Comparison of ENCODE assay signal across 23 mouse cellular contexts in the genomic region with DNA sequence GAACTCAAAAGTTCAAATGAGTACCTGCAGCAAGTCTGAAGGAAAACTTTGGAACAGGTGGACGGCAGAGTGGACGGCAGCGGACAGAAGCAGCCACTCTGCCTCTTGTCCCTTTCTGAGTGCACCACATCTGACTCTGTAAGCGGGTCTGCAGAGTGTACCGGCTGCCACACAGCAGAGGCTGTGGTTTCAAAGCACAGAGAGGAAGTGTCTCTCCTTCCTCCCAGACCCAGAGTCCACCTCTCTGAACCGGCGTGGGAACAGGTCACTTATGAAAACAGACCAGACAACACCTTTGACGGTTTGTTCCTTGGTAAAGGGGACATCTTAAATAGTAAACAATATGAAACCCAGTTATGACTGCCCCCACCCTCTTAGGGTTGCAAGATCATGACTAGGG.
A peak's percentile ranks its signal among the peaks of the same experiment; 100 is the strongest.
DNase-seq lines count a peak whose midpoint lies in the region; ATAC-seq and TF ChIP-seq lines count a peak whose summit lies in the region.
"Had no signal": no experiment of that assay in that cellular context is flagged by ENCODE, and none has a peak within 500 bp of the region (broad histone marks: within the 10 kb centered on the region; RNA-seq: fewer than 3 reads in every experiment).

No protein-coding gene starts in this region.

- H3K36me3 ChIP-seq in CH12.LX (replicated peaks in 1 of 2; ENCODE audit: control insufficient read depth in 1 of 2, insufficient read depth in 1 of 2, low read length in 1 of 2): no peaks in the 10 kb centered on the region
- no peaks in the 10 kb centered on the region for H3K36me3 ChIP-seq in intestine, embryonic 15.5 days
- H3K36me3 ChIP-seq: embryonic facial prominence, embryonic 10.5 days; forebrain, embryonic 12.5 days; forebrain, embryonic 15.5 days had no signal

- no peak for TF ChIP-seq CTCF in CH12.LX (conservative IDR thresholded peaks at IDR 0.05 in 1 of 2, IDR thresholded peaks at IDR 0.05 in 1 of 2; ENCODE audit: low read depth in 2 of 2, low read length in 2 of 2)

- peak; percentile 77 for ATAC-seq in granulocyte monocyte progenitor cell, adult 5-6 weeks (replicated peaks; ENCODE audit: poor library complexity, severe bottlenecking)
- peak; percentile 56 for ATAC-seq in megakaryocyte, adult 5-6 weeks (ENCODE audit: poor library complexity, severe bottlenecking)
- ATAC-seq in neutrophil, adult 5-6 weeks (ENCODE audit: extremely low read depth, insufficient number of reproducible peaks, low FRiP score, poor library complexity, severe bottlenecking): peak; percentile 42; the same call in 1 of the 2 replicates
- no peak for ATAC-seq in intestine, embryonic 15.5 days
- ATAC-seq: forebrain, embryonic 15.5 days; hindbrain, postnatal 0 days had no signal

- no peak for DNase-seq in CH12.LX (ENCODE audit: extremely low read depth)
- no peak for DNase-seq in cerebellum, postnatal 14 days
- no peak for DNase-seq in left cerebral cortex, adult 8-10 months (ENCODE audit: low spot score in 2 of 2)
- no peak for DNase-seq in spleen, postnatal 14 days (ENCODE audit: low spot score in 2 of 2)
- DNase-seq: adrenal gland, adult 8-10 months; adrenal gland, postnatal 25 days; cerebellum, adult 11-12 months; cerebellum, adult 8-10 months; cerebellum, postnatal 10 days; gastrocnemius, postnatal 14 days; kidney, adult 11 months had no signal

- no peak for TF ChIP-seq EP300 in CH12.LX (IDR thresholded peaks at IDR 0.05; ENCODE audit: low read length)

- peak overlapping the region; percentile 63 for H3K9ac ChIP-seq in CH12.LX (ENCODE audit: insufficient read depth, low read depth)
- no peak overlapping the region for H3K9ac ChIP-seq in intestine, embryonic 15.5 days
- H3K9ac ChIP-seq: embryonic facial prominence, embryonic 13.5 days; forebrain, embryonic 12.5 days; forebrain, embryonic 15.5 days; hindbrain, embryonic 14.5 days had no signal

- H3K9me3 ChIP-seq in CH12.LX (replicated peaks; ENCODE audit: low read length): no peaks in the 10 kb centered on the region
- H3K9me3 ChIP-seq in intestine, embryonic 15.5 days: no peaks in the 10 kb centered on the region
- H3K9me3 ChIP-seq: embryonic facial prominence, embryonic 10.5 days; embryonic facial prominence, embryonic 13.5 days; forebrain, embryonic 12.5 days; forebrain, embryonic 15.5 days had no signal

- dilution Hi-C loops in CH12.LX (cut with MboI; ENCODE audit: extremely low pct_ligation_motif_present, extremely low pct_unique_long_range_greater_than_20kb, low sequenced_read_pairs): no loop called here

- H3K4me3 ChIP-seq in CH12.LX (replicated peaks in 1 of 3; ENCODE audit: low read depth in 2 of 3, low read length in 2 of 3, poor library complexity in 1 of 3): peak overlapping the region in 2 of 3 experiments; percentile 10 to 12
- no peak overlapping the region for H3K4me3 ChIP-seq in intestine, embryonic 15.5 days (replicated peaks)
- H3K4me3 ChIP-seq: embryonic facial prominence, embryonic 10.5 days; embryonic facial prominence, embryonic 13.5 days; erythroblast, embryonic 14.5 days; forebrain, embryonic 12.5 days; forebrain, embryonic 15.5 days had no signal

- in situ Hi-C loops in CH12.LX (cut with MboI; ENCODE audit: low pct_ligation_motif_present, low pct_unique_long_range_greater_than_20kb, low sequenced_read_pairs): no loop called here

- TF ChIP-seq POLR2A in CH12.LX (IDR thresholded peaks at IDR 0.05; ENCODE audit: low read depth, low read length): peak; percentile 23; the same call in 1 of the 2 replicates

- H3K4me1 ChIP-seq in CH12.LX (ENCODE audit: control insufficient read depth in 1 of 2, insufficient read depth in 2 of 2): peaks cover 14 to 29% of the 10 kb centered on the region in 2 experiments
- H3K4me1 ChIP-seq in intestine, embryonic 15.5 days (replicated peaks): no peaks in the 10 kb centered on the region
- H3K4me1 ChIP-seq: forebrain, embryonic 12.5 days; forebrain, embryonic 15.5 days had no signal

- H3K27me3 ChIP-seq in CH12.LX (replicated peaks): no peaks in the 10 kb centered on the region
- H3K27me3 ChIP-seq in intestine, embryonic 15.5 days (replicated peaks): no peaks in the 10 kb centered on the region
- H3K27me3 ChIP-seq: embryonic facial prominence, embryonic 13.5 days; forebrain, embryonic 12.5 days; forebrain, embryonic 15.5 days had no signal

- H3K27ac ChIP-seq in CH12.LX (ENCODE audit: insufficient read depth, low read depth): peak overlapping the region; percentile 63
- no peak overlapping the region for H3K27ac ChIP-seq in intestine, embryonic 15.5 days
- H3K27ac ChIP-seq: embryonic facial prominence, embryonic 10.5 days; embryonic facial prominence, embryonic 13.5 days; forebrain, embryonic 12.5 days; forebrain, embryonic 15.5 days; hindbrain, embryonic 14.5 days; hindbrain, postnatal 0 days had no signal

- H3K79me2 ChIP-seq in CH12.LX (replicated peaks; ENCODE audit: control insufficient read depth, extremely low read depth, insufficient read depth, poor library complexity, severe bottlenecking): peaks cover under 1% of the 10 kb centered on the region

- H3K4me2 ChIP-seq in CH12.LX (ENCODE audit: insufficient read depth, low read depth, poor library complexity, severe bottlenecking): peak overlapping the region; percentile 0; the same call in 1 of the 2 replicates
- H3K4me2 ChIP-seq in intestine, embryonic 15.5 days (replicated peaks): no peak overlapping the region
- H3K4me2 ChIP-seq: embryonic facial prominence, embryonic 13.5 days; forebrain, embryonic 12.5 days; forebrain, embryonic 15.5 days; heart, embryonic 11.5 days; hindbrain, embryonic 14.5 days had no signal

- TF ChIP-seq RAD21 in CH12.LX (IDR thresholded peaks at IDR 0.05; ENCODE audit: low read depth, low read length): no peak

- WGBS in intestine, embryonic 15.5 days: 85% methylated on average over 8 of the region's 8 CpGs

TF ChIP-seq in CH12.LX, 34 proteins besides CTCF, POLR2A, EP300 and RAD21:
- no peak for TF ChIP-seq NRF1 (IDR thresholded peaks at IDR 0.05; ENCODE audit: low read depth, low read length)
- TF ChIP-seq CHD1 (IDR thresholded peaks at IDR 0.05; ENCODE audit: low read depth, low read length): 0 out of 2 replicates have a peak, but pooled peaks have one; percentile 35
